Mouse (Mus musculus) lung, postnatal 0 days (tissue): ENCODE results near the gene Cyth1.

Experiments used
- CTCF ChIP-seq: IDR thresholded peaks from 2 replicates; pipeline ENCODE4 v1.5.1; 2016; ENCODE audit warnings: antibody characterized with exemption, mild to moderate bottlenecking
- EP300 ChIP-seq: IDR thresholded peaks from 2 replicates; pipeline ENCODE4 v1.6.1; 2016; ENCODE audit warnings: antibody characterized with exemption, mild to moderate bottlenecking, control low read depth

GRCm38 (mm10) chr11:118266666-118267046, 18.3 kb upstream of the Cyth1 start:
- 0 out of 2 replicates have a peak, but pooled peaks have one; percentile 26 for TF ChIP-seq CTCF
- TF ChIP-seq EP300, result no peak
